Mouse (Mus musculus): ENCODE measurements around the gene Zfp365. TPM values are rescaled to one million over a fixed set of nuclear protein-coding genes. Genes with fewer than 3 reads are reported as not detected.

Gene Zfp365
- 0.88 and 0.96 TPM in 2 replicates for polyA plus RNA-seq (2016; fragmentation: Nextera tagmentation; extraction: Ambion mirVana)

- Histone ChIP-seq H3K36me3 (no peaks in the 10 kb centered on the region), H3K27ac (peak within 1 kb of the TSS; percentile 78), H3K4me1 (peaks cover 7% of the 10 kb centered on the region; the same call in 1 of the 2 replicates), H3K4me3 (peak within 1 kb of the TSS; percentile 78), H3K27me3 (ENCODE audit: insufficient read depth, poor library complexity, severe bottlenecking) (peaks cover 31% of the 10 kb centered on the region), H3K9me3 (no peaks in the 10 kb centered on the region)
- WGBS = under 1% methylated on average over 37 of the region's 43 CpGs
- DNase-seq (ENCODE audit: low spot score) = peak; percentile 88
Measured at GRCm38 (mm10) chr10:67912337-67912776, at the start of gene Zfp365. TSS of gene Zfp365 (minus strand) at chr10:67912662.

GRCm38 (mm10) chr10:67959982-67960381, 47.5 kb upstream of the Zfp365 start:
- 69% methylated on average over 3 of the region's 3 CpGs for WGBS
- Histone ChIP-seq H3K27ac (no peak overlapping the region), H3K36me3 (no peaks in the 10 kb centered on the region), H3K27me3 (ENCODE audit: insufficient read depth, poor library complexity, severe bottlenecking) (no peaks in the 10 kb centered on the region), H3K9me3 (no peaks in the 10 kb centered on the region), H3K4me1 (no peaks in the 10 kb centered on the region), H3K4me3 (no peak overlapping the region)
- no peak for DNase-seq (ENCODE audit: low spot score)

DNA sequence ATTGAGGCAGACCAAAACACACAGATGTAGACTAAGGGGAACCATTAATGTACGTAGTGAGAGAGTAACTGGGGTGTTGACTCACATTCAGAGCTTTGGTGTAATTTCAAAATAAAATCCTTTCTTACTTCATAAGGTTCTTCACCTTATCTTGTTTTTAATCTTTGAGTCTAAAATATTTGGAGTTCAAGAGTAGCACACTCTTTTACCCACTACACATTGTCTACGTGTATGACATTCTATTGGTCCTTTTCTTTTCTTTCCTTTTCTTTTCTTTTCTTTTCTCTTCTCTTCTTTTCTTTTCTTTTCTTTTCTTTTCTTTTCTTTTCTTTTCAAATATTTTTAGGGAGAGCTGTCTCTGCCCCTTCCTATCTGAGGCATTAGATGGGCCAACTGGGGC, 43.5 kb upstream of the Zfp365 start:
- H3K4me3 ChIP-seq = no peak overlapping the region
- no peaks in the 10 kb centered on the region for H3K4me1 ChIP-seq
- 85% methylated on average over 2 of the region's 2 CpGs for WGBS
- no peaks in the 10 kb centered on the region for H3K36me3 ChIP-seq
- no peak overlapping the region for H3K27ac ChIP-seq
- no peaks in the 10 kb centered on the region for H3K9me3 ChIP-seq
- H3K27me3 ChIP-seq (ENCODE audit: insufficient read depth, poor library complexity, severe bottlenecking) = no peaks in the 10 kb centered on the region
- DNase-seq (ENCODE audit: low spot score) = no peak

DNA sequence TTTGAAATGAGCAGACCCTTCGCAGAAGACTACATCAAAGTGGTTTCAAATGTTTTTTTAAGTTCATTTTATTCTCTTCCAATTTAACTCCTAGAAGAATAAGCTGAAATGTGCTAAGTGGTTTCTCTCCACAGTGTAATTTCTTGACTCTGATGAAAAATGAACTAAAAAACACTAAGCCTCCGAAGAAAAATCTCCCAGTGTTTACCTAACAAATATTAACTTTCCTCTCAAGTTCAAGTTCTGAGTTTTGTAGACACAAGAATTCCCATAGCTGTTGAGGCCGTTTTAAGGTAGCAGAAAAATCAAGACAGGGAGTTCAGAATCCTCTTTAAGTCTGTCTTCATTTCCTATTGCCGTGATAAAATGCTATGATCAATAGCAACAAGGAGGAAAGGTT, 39.2 kb upstream of the Zfp365 start:
- whole genome bisulfite sequencing = 81% methylated on average over 4 of the region's 4 CpGs
- H3K36me3 ChIP-seq = no peaks in the 10 kb centered on the region
- H3K4me1 ChIP-seq = no peaks in the 10 kb centered on the region
- no peak overlapping the region for H3K4me3 ChIP-seq
- DNase-seq (ENCODE audit: low spot score) = no peak
- H3K9me3 ChIP-seq = no peaks in the 10 kb centered on the region
- H3K27me3 ChIP-seq (ENCODE audit: insufficient read depth, poor library complexity, severe bottlenecking) = no peaks in the 10 kb centered on the region
- H3K27ac ChIP-seq = no peak overlapping the region

DNA sequence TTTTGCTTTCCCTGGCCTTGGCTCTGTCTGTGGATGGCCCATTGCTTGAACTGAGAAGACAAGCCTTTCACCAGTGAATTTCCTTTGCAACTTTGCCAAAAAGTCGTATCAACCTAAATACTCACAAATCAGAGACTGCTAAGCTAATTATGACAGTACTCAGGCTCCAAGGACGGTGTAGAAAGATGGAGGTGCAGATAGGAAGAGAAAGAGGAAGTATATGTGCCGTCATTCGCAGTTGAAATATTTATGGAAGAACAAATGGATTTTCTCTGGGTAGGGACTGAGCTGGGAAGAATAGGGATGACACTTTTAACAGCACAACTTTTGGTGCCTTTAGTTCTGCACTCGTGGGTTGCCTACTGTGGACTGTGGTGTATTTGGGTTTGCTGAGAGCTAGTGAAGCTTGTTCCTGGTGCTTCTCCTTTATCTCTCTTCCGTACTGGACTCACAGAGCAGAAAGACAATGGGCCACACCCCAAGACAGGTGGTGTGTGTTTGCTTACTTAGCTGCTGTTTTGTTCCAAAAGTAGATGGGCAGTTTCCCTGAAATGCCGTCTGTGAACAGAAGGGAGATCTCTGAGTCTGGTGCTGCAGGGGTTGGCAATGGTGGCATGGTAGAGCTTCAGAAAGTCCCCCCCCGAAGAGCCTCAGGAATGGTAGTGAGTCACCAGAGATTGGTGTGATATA, 37.7 kb upstream of the Zfp365 start:
- Histone ChIP-seq H3K36me3 (no peaks in the 10 kb centered on the region), H3K4me3 (no peak overlapping the region), H3K27me3 (ENCODE audit: insufficient read depth, poor library complexity, severe bottlenecking) (no peaks in the 10 kb centered on the region), H3K27ac (no peak overlapping the region), H3K4me1 (no peaks in the 10 kb centered on the region), H3K9me3 (no peaks in the 10 kb centered on the region)
- no peak for DNase-seq (ENCODE audit: low spot score)
- 70% methylated on average over 8 of the region's 8 CpGs for WGBS

- no peaks in the 10 kb centered on the region for H3K36me3 ChIP-seq
- no peak for DNase-seq (ENCODE audit: low spot score)
- H3K27me3 ChIP-seq (ENCODE audit: insufficient read depth, poor library complexity, severe bottlenecking) = no peaks in the 10 kb centered on the region
- no peak overlapping the region for H3K4me3 ChIP-seq
- no peak overlapping the region for H3K27ac ChIP-seq
- H3K4me1 ChIP-seq = peaks cover 9% of the 10 kb centered on the region; the same call in 1 of the 2 replicates
- no peaks in the 10 kb centered on the region for H3K9me3 ChIP-seq
- 87% methylated on average over 4 of the region's 4 CpGs for WGBS
Measured at GRCm38 (mm10) chr10:67943513-67943912, 31.1 kb upstream of the Zfp365 start.

GRCm38 (mm10) chr10:67939546-67939945, 27.1 kb upstream of the Zfp365 start:
- Histone ChIP-seq H3K36me3 (no peaks in the 10 kb centered on the region), H3K27ac (no peak overlapping the region), H3K4me3 (no peak overlapping the region), H3K4me1 (peaks cover 9% of the 10 kb centered on the region; the same call in 1 of the 2 replicates), H3K27me3 (ENCODE audit: insufficient read depth, poor library complexity, severe bottlenecking) (no peaks in the 10 kb centered on the region), H3K9me3 (no peaks in the 10 kb centered on the region)
- no peak for DNase-seq (ENCODE audit: low spot score)
- WGBS = 56% methylated on average over 12 of the region's 12 CpGs

- Histone ChIP-seq H3K9me3 (no peaks in the 10 kb centered on the region), H3K27me3 (ENCODE audit: insufficient read depth, poor library complexity, severe bottlenecking) (no peaks in the 10 kb centered on the region), H3K4me1 (peaks cover 9% of the 10 kb centered on the region; the same call in 1 of the 2 replicates), H3K4me3 (no peak overlapping the region), H3K36me3 (no peaks in the 10 kb centered on the region), H3K27ac (no peak overlapping the region)
- DNase-seq (ENCODE audit: low spot score) = no peak
- WGBS = 85% methylated on average over 5 of the region's 5 CpGs
Measured at GRCm38 (mm10) chr10:67937775-67938174, 25.3 kb upstream of the Zfp365 start.

DNA sequence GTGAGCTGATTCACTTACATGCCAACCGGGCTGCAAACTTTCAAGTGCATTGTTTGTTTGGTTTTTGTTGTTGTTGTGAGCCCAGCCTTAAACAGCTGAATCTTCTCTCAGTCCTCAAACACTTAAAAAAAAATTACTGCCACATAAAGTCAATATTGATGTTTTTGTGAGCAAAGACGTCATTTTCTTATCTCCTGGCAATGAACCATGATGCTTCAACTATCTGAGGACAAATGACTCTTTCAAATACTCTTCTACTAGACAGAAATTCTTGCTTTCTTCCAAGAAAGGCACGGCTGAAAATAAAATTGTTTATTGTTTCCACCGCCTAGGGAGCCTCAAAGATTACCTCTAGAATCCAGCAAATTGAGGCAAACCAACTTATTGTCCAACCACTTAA, 24.5 kb upstream of the Zfp365 start:
- Histone ChIP-seq H3K36me3 (no peaks in the 10 kb centered on the region), H3K27me3 (ENCODE audit: insufficient read depth, poor library complexity, severe bottlenecking) (no peaks in the 10 kb centered on the region), H3K27ac (no peak overlapping the region), H3K4me3 (no peak overlapping the region), H3K9me3 (no peaks in the 10 kb centered on the region), H3K4me1 (peaks cover 9% of the 10 kb centered on the region; the same call in 1 of the 2 replicates)
- no peak for DNase-seq (ENCODE audit: low spot score)
- WGBS = 59% methylated on average over 4 of the region's 4 CpGs

DNA sequence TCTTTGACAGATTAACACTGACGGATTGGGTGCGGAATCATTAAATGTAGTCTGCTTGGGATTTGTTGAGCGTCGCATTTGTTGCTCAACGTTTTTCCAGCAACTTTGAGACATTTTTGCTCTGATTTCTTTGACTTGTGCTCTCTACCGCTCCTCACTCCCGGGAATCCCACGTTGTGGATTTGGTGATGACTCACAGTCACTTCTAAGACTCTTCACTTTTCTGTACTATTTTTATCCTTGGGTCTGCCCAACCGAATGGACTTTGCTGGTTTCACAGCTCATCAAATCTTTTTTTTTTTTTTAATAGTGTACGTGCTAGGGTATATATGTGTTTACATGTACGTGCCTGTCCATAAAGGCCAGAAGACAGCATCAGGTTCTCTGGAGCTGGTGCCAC, 20.3 kb upstream of the Zfp365 start:
- DNase-seq (ENCODE audit: low spot score) = no peak
- Histone ChIP-seq H3K4me3 (no peak overlapping the region), H3K27me3 (ENCODE audit: insufficient read depth, poor library complexity, severe bottlenecking) (no peaks in the 10 kb centered on the region), H3K9me3 (no peaks in the 10 kb centered on the region), H3K27ac (no peak overlapping the region), H3K36me3 (no peaks in the 10 kb centered on the region), H3K4me1 (no peaks in the 10 kb centered on the region)
- WGBS = 78% methylated on average over 11 of the region's 11 CpGs

DNA sequence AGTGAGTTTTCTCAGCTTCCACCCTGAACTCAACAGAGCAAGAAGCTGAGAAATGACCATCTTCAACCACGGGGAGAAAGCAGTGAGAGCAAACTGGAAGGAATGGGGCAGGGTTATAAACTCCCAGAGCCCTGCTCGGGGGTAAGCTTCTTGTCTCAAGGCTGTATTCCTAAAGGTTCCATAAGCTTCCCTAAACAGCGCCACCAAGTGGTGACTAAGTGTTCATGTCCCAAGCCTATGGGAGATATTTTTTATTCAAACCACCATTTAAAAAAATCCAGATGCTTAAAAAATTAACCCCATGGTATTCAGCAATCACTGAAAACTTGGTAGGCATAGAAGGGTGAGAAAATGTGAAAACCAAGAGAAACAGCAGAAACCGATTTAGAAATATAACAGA, 18.9 kb upstream of the Zfp365 start:
- H3K27ac ChIP-seq = no peak overlapping the region
- no peaks in the 10 kb centered on the region for H3K9me3 ChIP-seq
- no peak overlapping the region for H3K4me3 ChIP-seq
- no peaks in the 10 kb centered on the region for H3K36me3 ChIP-seq
- no peaks in the 10 kb centered on the region for H3K4me1 ChIP-seq
- WGBS = 80% methylated on average over 4 of the region's 4 CpGs
- no peak for DNase-seq (ENCODE audit: low spot score)
- H3K27me3 ChIP-seq (ENCODE audit: insufficient read depth, poor library complexity, severe bottlenecking) = no peaks in the 10 kb centered on the region

DNA sequence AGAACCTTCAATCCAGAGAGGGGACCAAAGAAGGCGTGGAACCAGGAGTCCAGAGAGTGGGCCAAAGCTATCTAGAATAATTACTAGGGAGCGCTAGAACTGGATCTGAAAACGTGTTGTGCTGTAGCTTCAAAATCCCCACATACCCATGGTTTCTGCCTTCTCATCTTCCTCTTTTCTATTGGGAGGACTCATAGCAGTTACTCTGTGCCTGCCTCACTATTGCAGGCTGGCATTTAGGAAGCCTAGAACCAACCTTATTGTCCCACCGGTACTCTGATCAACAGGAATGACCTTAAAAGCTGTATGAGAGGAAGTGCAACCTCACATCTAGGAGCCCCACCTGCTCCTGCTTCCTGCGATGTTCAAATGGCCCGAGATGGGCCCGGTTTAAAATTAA, 16.1 kb upstream of the Zfp365 start:
- no peaks in the 10 kb centered on the region for H3K4me1 ChIP-seq
- no peak overlapping the region for H3K27ac ChIP-seq
- WGBS = 78% methylated on average over 7 of the region's 7 CpGs
- no peaks in the 10 kb centered on the region for H3K9me3 ChIP-seq
- H3K36me3 ChIP-seq = no peaks in the 10 kb centered on the region
- no peaks in the 10 kb centered on the region for H3K27me3 ChIP-seq (ENCODE audit: insufficient read depth, poor library complexity, severe bottlenecking)
- no peak overlapping the region for H3K4me3 ChIP-seq
- no peak for DNase-seq (ENCODE audit: low spot score)

DNA sequence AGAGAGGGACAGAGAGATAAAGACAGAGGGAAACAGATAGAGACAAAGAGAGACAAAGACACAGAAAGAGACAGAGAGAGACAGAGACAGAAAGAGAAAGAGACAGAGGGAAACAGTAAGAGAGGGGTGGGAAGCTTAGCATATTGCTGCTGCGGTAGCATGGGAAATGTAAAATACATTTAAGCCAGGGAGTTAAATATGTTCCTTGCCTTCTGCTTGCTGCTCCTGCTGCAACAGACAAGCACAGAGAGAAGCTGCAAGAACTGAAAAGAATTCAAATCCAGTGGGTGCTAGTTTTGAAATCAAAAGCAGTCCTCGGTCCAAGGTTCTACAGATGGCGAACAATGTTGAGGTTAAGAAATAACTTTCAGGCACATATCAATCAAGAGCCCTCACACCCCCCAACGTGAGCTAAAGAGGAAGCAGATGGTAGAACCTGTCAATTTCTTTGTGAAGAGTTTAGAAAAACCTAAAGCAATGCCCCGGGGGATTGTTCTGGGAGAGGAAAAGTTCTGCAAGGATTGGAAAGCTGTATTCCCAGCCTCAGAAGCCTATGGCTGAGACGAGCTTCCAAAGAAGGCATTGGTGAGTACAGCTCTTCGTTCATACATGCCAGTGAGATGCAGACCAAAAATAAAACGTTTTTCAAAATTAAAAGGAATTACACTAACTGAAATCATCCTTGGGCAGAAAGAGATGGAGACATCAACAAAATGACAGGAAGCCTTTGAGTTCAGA, 15.4 kb upstream of the Zfp365 start:
- no peak for DNase-seq (ENCODE audit: low spot score)
- no peaks in the 10 kb centered on the region for H3K9me3 ChIP-seq
- H3K4me3 ChIP-seq = no peak overlapping the region
- no peak overlapping the region for H3K27ac ChIP-seq
- H3K4me1 ChIP-seq = no peaks in the 10 kb centered on the region
- H3K27me3 ChIP-seq (ENCODE audit: insufficient read depth, poor library complexity, severe bottlenecking) = no peaks in the 10 kb centered on the region
- 71% methylated on average over 8 of the region's 8 CpGs for WGBS
- no peaks in the 10 kb centered on the region for H3K36me3 ChIP-seq
